In the genomic region with DNA sequence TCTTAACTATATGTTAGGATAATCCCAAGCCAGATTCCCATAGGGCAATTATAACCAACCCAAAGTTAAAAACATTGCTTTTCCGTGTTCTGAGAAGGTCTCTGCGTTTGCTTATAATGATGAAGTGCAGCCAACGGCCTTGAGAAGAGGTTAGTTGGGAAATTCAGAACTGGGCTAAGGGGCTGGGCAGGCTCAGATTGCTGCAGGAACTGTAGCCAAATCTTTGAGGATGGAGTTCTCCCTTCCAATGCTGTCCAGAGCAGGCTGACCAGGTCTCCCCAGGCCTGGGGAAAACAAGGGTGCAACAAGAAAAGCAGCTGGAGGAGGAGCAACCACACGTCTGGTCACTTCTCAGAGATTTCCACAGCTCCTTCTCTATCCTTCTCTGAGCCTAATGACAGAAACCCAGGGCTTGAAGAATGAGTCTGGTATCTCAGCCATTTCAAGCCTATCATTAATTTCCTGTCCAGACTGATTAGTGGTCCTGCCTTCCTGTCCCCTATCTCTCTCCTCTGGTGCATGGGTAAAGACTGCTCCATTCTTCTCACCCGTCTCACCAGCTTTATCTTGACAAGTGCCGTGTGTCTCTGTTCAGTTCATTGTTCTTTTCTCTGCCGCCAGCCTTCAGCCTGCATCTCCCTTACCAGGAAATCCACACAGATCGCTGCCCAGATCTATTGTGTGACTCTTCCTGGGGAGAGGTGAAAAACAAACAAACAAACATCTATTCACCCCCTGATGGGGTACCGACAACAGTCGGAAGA, we compare ENCODE assay signal across 24 mouse cellular contexts.
A peak's percentile ranks its signal among the peaks of the same experiment; 100 is the strongest.
DNase-seq lines count a peak whose midpoint lies in the region; ATAC-seq and TF ChIP-seq lines count a peak whose summit lies in the region.
"Had no signal": no experiment of that assay in that cellular context is flagged by ENCODE, and none has a peak within 500 bp of the region (broad histone marks: within the 10 kb centered on the region; RNA-seq: fewer than 3 reads in every experiment).

No protein-coding gene starts in this region.

- no peak overlapping the region for H3K9ac ChIP-seq in heart, embryonic 11.5 days (ENCODE audit: low read depth, low read length)
- H3K9ac ChIP-seq: forebrain, embryonic 15.5 days; hindbrain, embryonic 12.5 days; liver, embryonic 13.5 days; lung, embryonic 14.5 days; midbrain, embryonic 12.5 days; neural tube, embryonic 15.5 days had no signal

- ATAC-seq in heart, embryonic 11.5 days (replicated peaks; ENCODE audit: insufficient number of reproducible peaks, low FRiP score, low TSS enrichment) = peak; percentile 55; the same call in 1 of the 2 replicates
- ATAC-seq: CD4-positive, CD25-positive, alpha-beta regulatory T cell, adult 4 months; forebrain, embryonic 15.5 days had no signal

- DNase-seq in heart, adult 8-10 months (ENCODE audit: low spot score) = no peak
- DNase-seq in kidney, adult 2 months = peak; percentile 66
- DNase-seq in kidney, postnatal 14 days = no peak
- peak; percentile 19 for DNase-seq in ovary, postnatal 36 days (ENCODE audit: low spot score)
- no peak for DNase-seq in ovary, postnatal 10 days (ENCODE audit: low spot score)
- DNase-seq in adrenal gland, postnatal 14 days = peak; percentile 54
- no peak for DNase-seq in urinary bladder, postnatal 36 days (ENCODE audit: low spot score in 2 of 2)
- DNase-seq: cerebellum, adult 11 months; cerebellum, adult 9-11 months; kidney, postnatal 4 days; liver, embryonic 13.5 days; lung, embryonic 14.5 days; right cerebral cortex, adult 18-20 months; right cerebral cortex, postnatal 4 days; thymus, adult 18-20 months; thymus, postnatal 36 days had no signal

- H3K4me1 ChIP-seq in heart, embryonic 11.5 days (ENCODE audit: control insufficient read depth, insufficient read depth, low read length) = peaks cover 14% of the 10 kb centered on the region
- H3K4me1 ChIP-seq in kidney, adult 2 months (ENCODE audit: control insufficient read depth, insufficient read depth, low read length) = no peaks in the 10 kb centered on the region; the same call in 1 of the 2 replicates

- TF ChIP-seq POLR2A in kidney, adult 2 months (IDR thresholded peaks at IDR 0.05; ENCODE audit: low read depth, low read length) = no peak

- WGBS in heart, embryonic 11.5 days (ENCODE audit: insufficient replicate concordance) = 29% methylated on average over 10 of the region's 10 CpGs
- WGBS in kidney, adult 2 months = 69% methylated on average over 10 of the region's 10 CpGs

- H3K27me3 ChIP-seq in heart, embryonic 11.5 days (ENCODE audit: control insufficient read depth, insufficient read depth, low read length) = no peaks in the 10 kb centered on the region
- no peaks in the 10 kb centered on the region for H3K27me3 ChIP-seq in kidney, adult 2 months (replicated peaks; ENCODE audit: control insufficient read depth, insufficient read depth, low read length)
- H3K27me3 ChIP-seq: forebrain, embryonic 15.5 days; liver, embryonic 13.5 days had no signal

- 0 out of 2 replicates have a peak overlapping the region, but pooled peaks have one; percentile 16 for H3K27ac ChIP-seq in heart, embryonic 11.5 days (ENCODE audit: low read depth, low read length)
- H3K27ac ChIP-seq in kidney, adult 2 months (ENCODE audit: insufficient read depth, low read depth, low read length) = no peak overlapping the region
- H3K27ac ChIP-seq: embryonic facial prominence, embryonic 10.5 days; forebrain, embryonic 15.5 days; hindbrain, embryonic 12.5 days; left cerebral cortex, adult 2 months; liver, embryonic 13.5 days; midbrain, embryonic 12.5 days; neural tube, embryonic 15.5 days had no signal

- H3K4me3 ChIP-seq in heart, embryonic 11.5 days (ENCODE audit: low read depth, low read length) = no peak overlapping the region
- H3K4me3 ChIP-seq in kidney, adult 2 months (ENCODE audit: insufficient read depth, low read depth, low read length) = no peak overlapping the region
- H3K4me3 ChIP-seq: embryonic facial prominence, embryonic 10.5 days; forebrain, embryonic 15.5 days; hindbrain, embryonic 12.5 days; left cerebral cortex, adult 2 months; liver, embryonic 13.5 days; midbrain, embryonic 12.5 days; neural tube, embryonic 15.5 days had no signal

- TF ChIP-seq CTCF in kidney, adult 2 months (conservative IDR thresholded peaks at IDR 0.05; ENCODE audit: insufficient read depth, insufficient read length, low read depth, low read length) = no peak

- no peaks in the 10 kb centered on the region for H3K36me3 ChIP-seq in heart, embryonic 11.5 days (ENCODE audit: control insufficient read depth, insufficient read depth, low read length)
- H3K36me3 ChIP-seq in kidney, adult 2 months (ENCODE audit: control insufficient read depth, insufficient read depth, low read length) = no peaks in the 10 kb centered on the region
- H3K36me3 ChIP-seq: embryonic facial prominence, embryonic 10.5 days; forebrain, embryonic 15.5 days; hindbrain, embryonic 12.5 days; liver, embryonic 13.5 days; midbrain, embryonic 12.5 days; neural tube, embryonic 15.5 days had no signal

- H3K9me3 ChIP-seq in heart, embryonic 11.5 days (replicated peaks; ENCODE audit: control insufficient read depth, low read length) = no peaks in the 10 kb centered on the region
- H3K9me3 ChIP-seq: embryonic facial prominence, embryonic 10.5 days; forebrain, embryonic 15.5 days; hindbrain, embryonic 12.5 days; liver, embryonic 13.5 days; midbrain, embryonic 12.5 days; neural tube, embryonic 15.5 days had no signal

- H3K4me2 ChIP-seq in heart, embryonic 11.5 days = no peak overlapping the region
- H3K4me2 ChIP-seq: forebrain, embryonic 15.5 days; hindbrain, embryonic 12.5 days; liver, embryonic 13.5 days; lung, embryonic 14.5 days; midbrain, embryonic 12.5 days; neural tube, embryonic 15.5 days had no signal

Comparison
In these comparisons a context has a peak if more than half of its experiments do, and no peak if none do; other contexts are left out.
1. DNase-seq: peak in kidney, adult 2 months (single experiment), ovary, postnatal 36 days (single experiment) and adrenal gland, postnatal 14 days (single experiment); none in heart, adult 8-10 months (single experiment), kidney, postnatal 14 days (single experiment), ovary, postnatal 10 days (single experiment) and urinary bladder, postnatal 36 days (0 of 2).